Mouse (Mus musculus) CH12.LX (cell line): ENCODE measurements at regions not wholly inside any gene's neighbourhood (a gene's known extent, or its start where the extent isn't known, plus 50 kb on each side); places are given as distances from the start of the nearest gene placed in this dataset.
A peak's percentile ranks its signal among the peaks of the same experiment; 100 is the strongest.

Source experiments
- DNase-seq: peaks from one replicate; pipeline ENCODE4 v3.0.0-alpha.2; 2013; ENCODE audit errors: extremely low read depth
- H3K27ac ChIP-seq: 2 replicates; pipeline ENCODE4 v1.5.1; 2012; ENCODE audit warnings: low read depth, mild to moderate bottlenecking, control low read depth, moderate library complexity; ENCODE audit not compliant: insufficient read depth
- H3K27me3 ChIP-seq: replicated peaks from 2 replicates; pipeline ENCODE3; 2012; ENCODE audit warnings: inconsistent platforms
- H3K36me3 ChIP-seq, 2 experiments: replicated peaks in 1 of 2; 2 replicates each; pipeline versions ENCODE3 to v1.6.1; 2012; ENCODE audit warnings: inconsistent platforms in 1 of 2, low read length in 1 of 2, mild to moderate bottlenecking in 1 of 2, mixed read lengths in 1 of 2, moderate library complexity in 1 of 2; ENCODE audit not compliant: control insufficient read depth in 1 of 2, insufficient read depth in 1 of 2
- H3K4me1 ChIP-seq, 2 experiments: 2 replicates each; pipeline ENCODE4 v1.6.1; 2012; ENCODE audit warnings: inconsistent platforms in 1 of 2, moderate library complexity in 1 of 2; ENCODE audit not compliant: insufficient read depth in 2 of 2, control insufficient read depth in 1 of 2
- H3K4me2 ChIP-seq: 2 replicates; pipeline ENCODE4 v1.6.1; 2012; ENCODE audit warnings: low read depth, mild to moderate bottlenecking, control low read depth; ENCODE audit not compliant: poor library complexity, insufficient read depth, severe bottlenecking
- H3K4me3 ChIP-seq, 3 experiments: fragments of 150-350 bp in 1 of 3; sonication (generic) in 1 of 3; replicated peaks in 1 of 3; 2 replicates each; pipeline versions ENCODE3 to v1.5.1; 2011 to 2012; ENCODE audit warnings: low read depth in 2 of 3, low read length in 2 of 3, mild to moderate bottlenecking in 2 of 3, moderate library complexity in 2 of 3, control low read depth in 1 of 3, improper control_type of control experiment in 1 of 3, inconsistent platforms in 1 of 3, mixed read lengths in 1 of 3; ENCODE audit not compliant: poor library complexity in 1 of 3
- H3K79me2 ChIP-seq: replicated peaks from 2 replicates; pipeline ENCODE4 v1.6.1; 2012; ENCODE audit warnings: mild to moderate bottlenecking, moderate library complexity; ENCODE audit not compliant: control insufficient read depth, poor library complexity, insufficient read depth, severe bottlenecking; ENCODE audit errors: extremely low read depth
- H3K9ac ChIP-seq: 2 replicates; pipeline ENCODE4 v1.6.1; 2012; ENCODE audit warnings: low read depth, mild to moderate bottlenecking, control low read depth, moderate library complexity; ENCODE audit not compliant: insufficient read depth
- H3K9me3 ChIP-seq: replicated peaks from 2 replicates; pipeline ENCODE3; 2012; ENCODE audit warnings: low read length, inconsistent platforms, mixed read lengths
- CHD1 ChIP-seq: IDR thresholded peaks from 2 replicates; pipeline ENCODE4 v1.6.1; 2012; ENCODE audit warnings: low read depth, low read length, improper control_type of control experiment, inconsistent platforms
- EP300 ChIP-seq: IDR thresholded peaks from 2 replicates; pipeline ENCODE4 v1.6.1; 2011; ENCODE audit warnings: low read length, improper control_type of control experiment
- ETS1 ChIP-seq: conservative IDR thresholded peaks from 2 replicates; pipeline ENCODE4 v1.6.1; 2012; ENCODE audit warnings: low read depth, mild to moderate bottlenecking, inconsistent platforms, low read length, improper control_type of control experiment, moderate library complexity
- GABPA ChIP-seq: IDR thresholded peaks from 2 replicates; pipeline ENCODE4 v1.6.1; 2012; ENCODE audit warnings: low read depth, low read length, improper control_type of control experiment, inconsistent platforms; ENCODE audit not compliant: insufficient replicate concordance
- HCFC1 ChIP-seq: IDR thresholded peaks from 2 replicates; pipeline ENCODE4 v1.6.1; 2012; ENCODE audit warnings: low read depth, mild to moderate bottlenecking, inconsistent platforms, low read length, improper control_type of control experiment
- IRF4 ChIP-seq: IDR thresholded peaks from 2 replicates; pipeline ENCODE4 v1.6.1; 2014; ENCODE audit warnings: low read depth, mild to moderate bottlenecking, inconsistent platforms, low read length, improper control_type of control experiment
- JUN ChIP-seq: IDR thresholded peaks from 2 replicates; pipeline ENCODE4 v1.6.1; 2011; ENCODE audit warnings: low read depth, mild to moderate bottlenecking, low read length, improper control_type of control experiment, moderate library complexity; ENCODE audit not compliant: insufficient read depth
- JUND ChIP-seq: conservative IDR thresholded peaks from 2 replicates; pipeline ENCODE4 v1.6.1; 2011; ENCODE audit warnings: low read depth, low read length, improper control_type of control experiment
- MAFK ChIP-seq: IDR thresholded peaks from 2 replicates; pipeline ENCODE4 v1.6.1; 2011; ENCODE audit warnings: low read length, improper control_type of control experiment; ENCODE audit not compliant: insufficient replicate concordance
- MAX ChIP-seq: IDR thresholded peaks from 2 replicates; pipeline ENCODE4 v1.6.1; 2011; ENCODE audit warnings: low read length, improper control_type of control experiment
- MXI1 ChIP-seq: IDR thresholded peaks from 2 replicates; pipeline ENCODE4 v1.6.1; 2011; ENCODE audit warnings: mild to moderate bottlenecking, low read depth, low read length, improper control_type of control experiment
- MYC ChIP-seq: IDR thresholded peaks from 2 replicates; pipeline ENCODE4 v1.6.1; 2011; ENCODE audit warnings: low read depth, mild to moderate bottlenecking, improper control_type of control experiment, low read length
- NELFE ChIP-seq: IDR thresholded peaks from 2 replicates; pipeline ENCODE4 v1.6.1; 2011; ENCODE audit warnings: low read depth, low read length, improper control_type of control experiment
- POLR2A ChIP-seq: IDR thresholded peaks from 2 replicates; pipeline ENCODE4 v1.6.1; 2011; ENCODE audit warnings: low read depth, mild to moderate bottlenecking, improper control_type of control experiment, low read length
- POLR2AphosphoS2 ChIP-seq: IDR thresholded peaks from 2 replicates; pipeline ENCODE4 v1.6.1; 2011; ENCODE audit warnings: low read depth, low read length, improper control_type of control experiment
- RAD21 ChIP-seq: IDR thresholded peaks from 2 replicates; pipeline ENCODE4 v1.6.1; 2011; ENCODE audit warnings: low read depth, mild to moderate bottlenecking, low read length, improper control_type of control experiment, moderate library complexity
- SIN3A ChIP-seq: IDR thresholded peaks from 2 replicates; pipeline ENCODE4 v1.6.1; 2012; ENCODE audit warnings: low read length, improper control_type of control experiment, inconsistent platforms
- SMC3 ChIP-seq: IDR thresholded peaks from 2 replicates; pipeline ENCODE4 v1.6.1; 2011; ENCODE audit warnings: low read depth, low read length, improper control_type of control experiment
- TBP ChIP-seq: conservative IDR thresholded peaks from 2 replicates; pipeline ENCODE4 v1.6.1; 2011; ENCODE audit warnings: low read depth, low read length, improper control_type of control experiment
- TCF12 ChIP-seq: IDR thresholded peaks from 2 replicates; pipeline ENCODE4 v1.6.1; 2014; ENCODE audit warnings: low read depth, mild to moderate bottlenecking, inconsistent platforms, low read length, improper control_type of control experiment
- UBTF ChIP-seq: IDR thresholded peaks from 2 replicates; pipeline ENCODE4 v1.6.1; 2012; ENCODE audit warnings: low read depth, mild to moderate bottlenecking, inconsistent platforms, low read length, improper control_type of control experiment, moderate library complexity
- USF1 ChIP-seq: IDR thresholded peaks from 2 replicates; pipeline ENCODE4 v1.6.1; 2014; ENCODE audit warnings: low read depth, mild to moderate bottlenecking, inconsistent platforms, low read length, improper control_type of control experiment
- USF2 ChIP-seq: conservative IDR thresholded peaks from 2 replicates; pipeline ENCODE4 v1.6.1; 2011; ENCODE audit warnings: low read depth, low read length, improper control_type of control experiment
- ZMIZ1 ChIP-seq: IDR thresholded peaks from 2 replicates; pipeline ENCODE4 v1.6.1; 2012; ENCODE audit warnings: low read depth, mild to moderate bottlenecking, inconsistent platforms, low read length, improper control_type of control experiment
- ZNF384 ChIP-seq: IDR thresholded peaks from 2 replicates; pipeline ENCODE4 v1.6.1; 2012; ENCODE audit warnings: low read depth, low read length, improper control_type of control experiment, inconsistent platforms
- dilution Hi-C: fragments of 300-500 bp; cut with MboI; formaldehyde crosslinking; loops from 2 replicates; pipeline ENCODE4 v1.14.3; 2020; ENCODE audit warnings: low sequenced_read_pairs; ENCODE audit not compliant: extremely low pct_unique_long_range_greater_than_20kb, extremely low pct_ligation_motif_present
- in situ Hi-C: fragments of 300-500 bp; cut with MboI; formaldehyde crosslinking; loops from 3 replicates; pipeline ENCODE4 v1.14.3; 2019; ENCODE audit warnings: low sequenced_read_pairs, low pct_ligation_motif_present, low pct_unique_long_range_greater_than_20kb, mixed read lengths

- H3K9ac ChIP-seq, result no peak overlapping the region
- no peak overlapping the region for H3K4me3 ChIP-seq
- DNase-seq, result no peak
- peaks cover 89% of the 10 kb centered on the region for H3K27me3 ChIP-seq
- no peaks in the 10 kb centered on the region for H3K36me3 ChIP-seq
- H3K4me1 ChIP-seq, result peaks cover 10% of the 10 kb centered on the region in 2 experiments; a peak in 3 of 4 replicates
- dilution Hi-C loops, result no loop called here
- TF ChIP-seq SIN3A (no peak), GABPA (no peak), USF1 (no peak), SMC3 (no peak), MXI1 (no peak), NELFE (no peak), POLR2A (no peak), ZNF384 (no peak)
- peaks cover under 1% of the 10 kb centered on the region for H3K9me3 ChIP-seq
- in situ Hi-C loops, result no loop called here
- H3K4me2 ChIP-seq, result no peak overlapping the region
- H3K27ac ChIP-seq, result no peak overlapping the region
- no peaks in the 10 kb centered on the region for H3K79me2 ChIP-seq
Measured at GRCm38 (mm10) chr4:125282974-125283319, 155.3 kb upstream of the Zc3h12a start.

GRCm38 (mm10) chr4:125282154-125282973, 154.7 kb upstream of the Zc3h12a start:
- Histone ChIP-seq H3K4me3 (no peak overlapping the region), H3K79me2 (no peaks in the 10 kb centered on the region), H3K36me3 (no peaks in the 10 kb centered on the region), H3K27ac (no peak overlapping the region), H3K4me2 (no peak overlapping the region), H3K27me3 (peaks cover 89% of the 10 kb centered on the region), H3K9ac (no peak overlapping the region), H3K4me1 (peaks cover 10% of the 10 kb centered on the region in 2 experiments; a peak in 3 of 4 replicates), H3K9me3 (peaks cover 3% of the 10 kb centered on the region)
- DNase-seq, result no peak
- dilution Hi-C loops (no loop called here), in situ Hi-C loops (no loop called here)
- no peak for TF ChIP-seq SIN3A
- no peak for TF ChIP-seq ZMIZ1
- TF ChIP-seq JUN, result no peak
- no peak for TF ChIP-seq MXI1
- no peak for TF ChIP-seq USF1
- TF ChIP-seq TCF12, result no peak
- 0 out of 2 replicates have a peak, but pooled peaks have one; percentile 16 for TF ChIP-seq TBP
- TF ChIP-seq JUND, result no peak

- H3K36me3 ChIP-seq, result no peaks in the 10 kb centered on the region
- no peak overlapping the region for H3K9ac ChIP-seq
- peak; percentile 55 for DNase-seq
- peaks cover 10% of the 10 kb centered on the region in 2 experiments; a peak in 3 of 4 replicates for H3K4me1 ChIP-seq
- H3K4me3 ChIP-seq, result no peak overlapping the region
- dilution Hi-C loops (no loop called here), in situ Hi-C loops (no loop called here)
- H3K9me3 ChIP-seq, result peaks cover 3% of the 10 kb centered on the region
- H3K4me2 ChIP-seq, result peak overlapping the region; percentile 7; the same call in 1 of the 2 replicates
- no peaks in the 10 kb centered on the region for H3K79me2 ChIP-seq
- H3K27ac ChIP-seq, result no peak overlapping the region
- H3K27me3 ChIP-seq, result peaks cover 87% of the 10 kb centered on the region
- no peak for TF ChIP-seq UBTF
- TF ChIP-seq EP300, result peak; percentile 56; the same call in 1 of the 2 replicates
- TF ChIP-seq USF2, result no peak
- TF ChIP-seq CHD1, result no peak
- TF ChIP-seq MAFK, result no peak
- TF ChIP-seq MYC, result no peak
- no peak for TF ChIP-seq USF1
- TF ChIP-seq IRF4, result 0 out of 2 replicates have a peak, but pooled peaks have one; percentile 22
- no peak for TF ChIP-seq HCFC1
- no peak for TF ChIP-seq MAX
- no peak for TF ChIP-seq NELFE
- TF ChIP-seq JUND, result peak; percentile 44; the same call in 1 of the 2 replicates
- TF ChIP-seq ETS1, result peak; percentile 47; the same call in 1 of the 2 replicates
- TF ChIP-seq TCF12, result no peak
- TF ChIP-seq RAD21, result no peak
- no peak for TF ChIP-seq POLR2AphosphoS2
- TF ChIP-seq SIN3A, result no peak
- no peak for TF ChIP-seq MXI1
Measured at GRCm38 (mm10) chr4:125279165-125279564, 151.5 kb upstream of the Zc3h12a start.
